In genomic region chr12:80832313-80832712, GRCm38 (mm10) we compare ENCODE assay signal across 18 mouse cellular contexts. TPM values are rescaled to one million over a fixed set of nuclear protein-coding genes. Genes with fewer than 3 reads are reported as not detected.
DNase-seq lines count a peak whose midpoint lies in the region; ATAC-seq and TF ChIP-seq lines count a peak whose summit lies in the region.
"Had no signal": no experiment of that assay in that cellular context is flagged by ENCODE, and none has a peak within 500 bp of the region (broad histone marks: within the 10 kb centered on the region; RNA-seq: fewer than 3 reads in every experiment).

No protein-coding gene starts in this region.

- no peak for TF ChIP-seq POLR2A in kidney, adult 2 months (IDR thresholded peaks at IDR 0.05; ENCODE audit: low read depth, low read length)
- no peak for TF ChIP-seq POLR2A in bone marrow macrophage, adult 2 months (IDR thresholded peaks at IDR 0.05; ENCODE audit: borderline replicate concordance, low read depth, low read length)

- DNase-seq in gastrocnemius, adult 2 months: no peak
- no peak for DNase-seq in gastrocnemius, adult 8-10 months (ENCODE audit: low spot score in 2 of 2)
- DNase-seq in kidney, adult 2 months: no peak
- DNase-seq: adrenal gland, postnatal 14 days; cerebellum, adult 9-11 months; cerebellum, postnatal 36 days; gastrocnemius, postnatal 25 days; heart, postnatal 14 days had no signal

- no peak for ATAC-seq in kidney, embryonic 14.5 days (ENCODE audit: low FRiP score, low TSS enrichment)
- ATAC-seq in neutrophil, adult 5-6 weeks (ENCODE audit: extremely low read depth, insufficient number of reproducible peaks, low FRiP score, poor library complexity, severe bottlenecking): 0 out of 2 replicates have a peak, but pooled peaks have one; percentile 13
- ATAC-seq in midbrain, embryonic 15.5 days (replicated peaks): no peak
- ATAC-seq: forebrain, embryonic 16.5 days had no signal

- peak overlapping the region; percentile 72 for H3K27ac ChIP-seq in gastrocnemius, adult 2 months
- peak overlapping the region; percentile 52; the same call in 1 of the 2 replicates for H3K27ac ChIP-seq in kidney, adult 2 months (ENCODE audit: insufficient read depth, low read depth, low read length)
- no peak overlapping the region for H3K27ac ChIP-seq in kidney, embryonic 14.5 days (ENCODE audit: low read depth, low read length)
- H3K27ac ChIP-seq in bone marrow macrophage, adult 2 months (ENCODE audit: insufficient read depth, low read depth, low read length): peak overlapping the region; percentile 59
- no peak overlapping the region for H3K27ac ChIP-seq in midbrain, embryonic 15.5 days
- H3K27ac ChIP-seq: embryonic facial prominence, embryonic 13.5 days; forebrain, embryonic 12.5 days; heart, embryonic 10.5 days; hindbrain, embryonic 10.5 days; hindbrain, embryonic 14.5 days had no signal

- 16% methylated on average over 1 of the region's 1 CpGs for WGBS in kidney, adult 2 months
- WGBS in kidney, embryonic 14.5 days: 64% methylated on average over 1 of the region's 1 CpGs
- WGBS in midbrain, embryonic 15.5 days: 70% methylated on average over 1 of the region's 1 CpGs

- TF ChIP-seq CTCF in gastrocnemius, adult 2 months (IDR thresholded peaks at IDR 0.05): no peak
- no peak for TF ChIP-seq CTCF in kidney, adult 2 months (conservative IDR thresholded peaks at IDR 0.05; ENCODE audit: insufficient read depth, insufficient read length, low read depth, low read length)
- no peak for TF ChIP-seq CTCF in bone marrow macrophage, adult 2 months (IDR thresholded peaks at IDR 0.05; ENCODE audit: low read depth, low read length)

- peaks cover 56% of the 10 kb centered on the region for H3K4me1 ChIP-seq in kidney, adult 2 months (ENCODE audit: control insufficient read depth, insufficient read depth, low read length)
- H3K4me1 ChIP-seq in kidney, embryonic 14.5 days (ENCODE audit: control insufficient read depth, insufficient read depth, low read length): peaks cover 3% of the 10 kb centered on the region; the same call in 1 of the 2 replicates
- H3K4me1 ChIP-seq in bone marrow macrophage, adult 2 months (ENCODE audit: control insufficient read depth, insufficient read depth, low read length): peaks cover 64% of the 10 kb centered on the region
- H3K4me1 ChIP-seq in midbrain, embryonic 15.5 days: no peaks in the 10 kb centered on the region
- H3K4me1 ChIP-seq: hindbrain, embryonic 10.5 days had no signal

- H3K4me2 ChIP-seq in kidney, embryonic 14.5 days (replicated peaks; ENCODE audit: low read depth, low read length): no peak overlapping the region
- H3K4me2 ChIP-seq in midbrain, embryonic 15.5 days: no peak overlapping the region
- H3K4me2 ChIP-seq: embryonic facial prominence, embryonic 13.5 days; forebrain, embryonic 12.5 days; hindbrain, embryonic 14.5 days had no signal

- no peak overlapping the region for H3K9ac ChIP-seq in kidney, embryonic 14.5 days (ENCODE audit: low read depth, low read length)
- H3K9ac ChIP-seq in midbrain, embryonic 15.5 days: no peak overlapping the region
- H3K9ac ChIP-seq: embryonic facial prominence, embryonic 13.5 days; forebrain, embryonic 12.5 days; hindbrain, embryonic 14.5 days had no signal

- no peaks in the 10 kb centered on the region for H3K27me3 ChIP-seq in kidney, adult 2 months (replicated peaks; ENCODE audit: control insufficient read depth, insufficient read depth, low read length)
- H3K27me3 ChIP-seq in kidney, embryonic 14.5 days (ENCODE audit: control insufficient read depth, insufficient read depth, low read length): no peaks in the 10 kb centered on the region
- no peaks in the 10 kb centered on the region for H3K27me3 ChIP-seq in midbrain, embryonic 15.5 days (replicated peaks)
- H3K27me3 ChIP-seq: embryonic facial prominence, embryonic 13.5 days; forebrain, embryonic 12.5 days had no signal

- intact Hi-C loops in gastrocnemius, adult 2 months (cut with DNase I): no loop called here

- H3K36me3 ChIP-seq in kidney, adult 2 months (ENCODE audit: control insufficient read depth, insufficient read depth, low read length): peaks cover 3% of the 10 kb centered on the region; the same call in 1 of the 2 replicates
- H3K36me3 ChIP-seq in kidney, embryonic 14.5 days (ENCODE audit: control insufficient read depth, insufficient read depth, low read length): no peaks in the 10 kb centered on the region
- no peaks in the 10 kb centered on the region for H3K36me3 ChIP-seq in midbrain, embryonic 15.5 days (replicated peaks)

- H3K4me3 ChIP-seq in gastrocnemius, adult 2 months: no peak overlapping the region
- no peak overlapping the region for H3K4me3 ChIP-seq in kidney, adult 2 months (ENCODE audit: insufficient read depth, low read depth, low read length)
- H3K4me3 ChIP-seq in kidney, embryonic 14.5 days (ENCODE audit: low read length): no peak overlapping the region
- H3K4me3 ChIP-seq in bone marrow macrophage, adult 2 months (ENCODE audit: insufficient read depth, low read length): no peak overlapping the region
- H3K4me3 ChIP-seq in midbrain, embryonic 15.5 days: no peak overlapping the region
- H3K4me3 ChIP-seq: embryonic facial prominence, embryonic 13.5 days; forebrain, embryonic 12.5 days; heart, embryonic 10.5 days; hindbrain, embryonic 10.5 days had no signal

- no peaks in the 10 kb centered on the region for H3K9me3 ChIP-seq in kidney, embryonic 14.5 days (ENCODE audit: control insufficient read depth, low read length)
- H3K9me3 ChIP-seq in midbrain, embryonic 15.5 days: no peaks in the 10 kb centered on the region
- H3K9me3 ChIP-seq: embryonic facial prominence, embryonic 13.5 days; forebrain, embryonic 12.5 days; heart, embryonic 10.5 days; hindbrain, embryonic 10.5 days had no signal

RNA-seq across cellular contexts. Expression of gene Susd6, which starts 42.0 kb away (rescaled TPM):
- 10 to 100 TPM; 37.7 to 41.1 TPM for total RNA-seq in gastrocnemius, adult 2 months (2021)
- total RNA-seq in gastrocnemius, adult 8-10 months (2022): 10 to 100 TPM; 39.3 to 51.9 (median 44.3) TPM
- polyA plus RNA-seq in kidney, adult 2 months (2012; rRNA removed): 65.5 and 80.0 TPM in 2 replicates
- polyA plus RNA-seq in kidney, embryonic 14.5 days (2014; fragmentation: Nextera tagmentation; extraction: Ambion mirVana): 7.5 and 15.6 TPM in 2 replicates
- 144 and 157 TPM in 2 replicates for polyA plus RNA-seq in bone marrow macrophage, adult 2 months (2012; ENCODE audit: insufficient read depth, insufficient read length, missing spikeins)
- total RNA-seq in neutrophil, adult 5-6 weeks (2017): 103 and 111 TPM in 2 replicates
- polyA plus RNA-seq in midbrain, embryonic 15.5 days (2015; fragmentation: Nextera tagmentation; extraction: Ambion mirVana): 13.2 and 13.6 TPM in 2 replicates

Comparison
In these comparisons a context has a peak if more than half of its experiments do, and no peak if none do; other contexts are left out.
1. H3K27ac ChIP-seq: peak in gastrocnemius, adult 2 months (single experiment), kidney, adult 2 months (single experiment) and bone marrow macrophage, adult 2 months (single experiment); none in kidney, embryonic 14.5 days (single experiment) and midbrain, embryonic 15.5 days (single experiment).